Mouse (Mus musculus): ENCODE results near the gene Rapgef3. TPM values are rescaled to one million over a fixed set of nuclear protein-coding genes. Genes with fewer than 3 reads are reported as not detected.
A peak's percentile ranks its signal among the peaks of the same experiment; 100 is the strongest.

The Rapgef3 gene
- polyA plus RNA-seq, 1 experiment from 2014 or later: 8.8 TPM

DNA sequence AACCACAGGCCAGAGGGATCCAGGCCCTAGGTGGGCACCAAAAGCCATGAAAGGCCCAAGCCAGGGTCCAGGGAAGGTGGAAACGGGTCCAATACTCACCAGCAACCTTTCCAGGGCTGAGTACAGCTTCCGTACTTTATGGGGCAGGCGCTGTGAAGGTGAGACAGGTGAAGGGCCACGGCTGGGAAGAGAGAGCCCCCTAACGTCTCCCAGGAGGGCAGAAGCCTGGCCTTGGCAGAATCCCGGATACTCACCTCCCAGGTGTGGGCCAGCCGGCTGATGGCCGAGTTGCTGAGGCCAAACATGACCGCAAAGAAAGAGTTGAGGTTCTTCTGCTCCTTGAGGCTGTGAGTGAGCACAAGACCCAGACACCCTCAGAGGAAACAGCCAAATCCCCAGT, 18.4 kb downstream of the Rapgef3 start:
- ATAC-seq (ENCODE audit: low FRiP score, low TSS enrichment): no peak
- H3K9ac ChIP-seq (replicated peaks; ENCODE audit: low read length): no peak overlapping the region
- H3K4me3 ChIP-seq (replicated peaks; ENCODE audit: low read depth, low read length): no peak overlapping the region

DNA sequence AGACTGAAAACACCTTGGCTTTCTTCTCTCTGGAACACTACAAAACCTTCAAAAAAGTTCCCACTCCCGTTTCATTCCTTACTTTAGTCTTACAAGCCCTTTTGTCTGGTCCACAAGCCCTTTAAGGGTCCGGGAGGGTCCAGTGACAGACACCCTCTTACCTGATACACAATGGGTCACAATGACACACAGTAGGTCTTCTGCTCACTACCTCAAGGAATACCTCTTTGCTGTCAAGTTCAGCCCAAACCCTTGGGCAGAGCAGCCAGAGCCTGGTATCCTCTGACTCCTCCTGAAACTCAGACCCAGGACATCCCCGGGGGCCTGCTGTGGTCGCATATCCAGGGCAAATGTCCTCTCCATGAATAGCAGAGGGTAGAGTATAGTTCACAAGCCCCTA, 18.8 kb downstream of the Rapgef3 start:
- H3K4me3 ChIP-seq (replicated peaks; ENCODE audit: low read depth, low read length): no peak overlapping the region
- no peaks in the 10 kb centered on the region for H3K27me3 ChIP-seq (ENCODE audit: control insufficient read depth, insufficient read depth, low read length)
- ATAC-seq (ENCODE audit: low FRiP score, low TSS enrichment): no peak
- no peak overlapping the region for H3K9ac ChIP-seq (replicated peaks; ENCODE audit: low read length)
- DNase-seq: no peak
- 83% methylated on average over 4 of the region's 4 CpGs for WGBS
- H3K4me2 ChIP-seq (ENCODE audit: low read length): no peak overlapping the region
- peaks cover 19% of the 10 kb centered on the region for H3K4me1 ChIP-seq (ENCODE audit: control insufficient read depth, insufficient read depth, low read length)
- no peaks in the 10 kb centered on the region for H3K9me3 ChIP-seq (ENCODE audit: control insufficient read depth, low read length)
- H3K36me3 ChIP-seq (ENCODE audit: control insufficient read depth, insufficient read depth, low read length): no peaks in the 10 kb centered on the region
- no peak overlapping the region for H3K27ac ChIP-seq (replicated peaks; ENCODE audit: low read depth, low read length)

More for the DNA sequence above, 18.4 kb downstream of the Rapgef3 start:
- H3K36me3 ChIP-seq (ENCODE audit: control insufficient read depth, insufficient read depth, low read length): no peaks in the 10 kb centered on the region
- no peak overlapping the region for H3K4me2 ChIP-seq (ENCODE audit: low read length)
- H3K27me3 ChIP-seq (ENCODE audit: control insufficient read depth, insufficient read depth, low read length): no peaks in the 10 kb centered on the region
- WGBS: 93% methylated on average over 9 of the region's 9 CpGs
- H3K9me3 ChIP-seq (ENCODE audit: control insufficient read depth, low read length): no peaks in the 10 kb centered on the region
- no peak for DNase-seq
- no peak overlapping the region for H3K27ac ChIP-seq (replicated peaks; ENCODE audit: low read depth, low read length)
- peaks cover 19% of the 10 kb centered on the region for H3K4me1 ChIP-seq (ENCODE audit: control insufficient read depth, insufficient read depth, low read length)

DNA sequence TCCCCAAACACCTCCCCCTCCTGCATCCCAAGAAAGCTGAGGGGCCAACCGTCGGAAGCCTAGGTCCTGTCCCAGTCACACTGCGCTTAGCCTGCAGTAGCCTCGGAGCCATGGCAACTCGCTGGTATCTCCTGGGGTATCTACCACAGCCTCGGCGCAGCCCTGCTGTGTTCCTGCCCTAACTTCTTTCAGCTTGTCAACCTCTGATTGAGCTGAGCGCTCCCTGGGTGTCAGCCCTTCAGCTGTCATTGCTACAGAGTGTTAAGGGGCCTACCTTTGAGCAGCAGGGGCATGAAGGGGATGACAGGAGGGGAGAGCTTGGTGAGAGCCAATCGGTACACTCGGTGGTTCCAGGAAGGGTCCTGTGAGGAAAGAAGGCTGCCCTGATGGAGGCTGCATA, 19.5 kb downstream of the Rapgef3 start:
- DNase-seq (no peak), ATAC-seq (ENCODE audit: low FRiP score, low TSS enrichment) (no peak)
- peaks cover 19% of the 10 kb centered on the region for H3K4me1 ChIP-seq (ENCODE audit: control insufficient read depth, insufficient read depth, low read length)
- H3K9me3 ChIP-seq (ENCODE audit: control insufficient read depth, low read length): no peaks in the 10 kb centered on the region
- no peak overlapping the region for H3K4me2 ChIP-seq (ENCODE audit: low read length)
- WGBS: 12% methylated on average over 10 of the region's 10 CpGs
- H3K27ac ChIP-seq (replicated peaks; ENCODE audit: low read depth, low read length): no peak overlapping the region
- no peaks in the 10 kb centered on the region for H3K36me3 ChIP-seq (ENCODE audit: control insufficient read depth, insufficient read depth, low read length)
- H3K4me3 ChIP-seq (replicated peaks; ENCODE audit: low read depth, low read length): no peak overlapping the region
- H3K27me3 ChIP-seq (ENCODE audit: control insufficient read depth, insufficient read depth, low read length): no peaks in the 10 kb centered on the region
- no peak overlapping the region for H3K9ac ChIP-seq (replicated peaks; ENCODE audit: low read length)

DNA sequence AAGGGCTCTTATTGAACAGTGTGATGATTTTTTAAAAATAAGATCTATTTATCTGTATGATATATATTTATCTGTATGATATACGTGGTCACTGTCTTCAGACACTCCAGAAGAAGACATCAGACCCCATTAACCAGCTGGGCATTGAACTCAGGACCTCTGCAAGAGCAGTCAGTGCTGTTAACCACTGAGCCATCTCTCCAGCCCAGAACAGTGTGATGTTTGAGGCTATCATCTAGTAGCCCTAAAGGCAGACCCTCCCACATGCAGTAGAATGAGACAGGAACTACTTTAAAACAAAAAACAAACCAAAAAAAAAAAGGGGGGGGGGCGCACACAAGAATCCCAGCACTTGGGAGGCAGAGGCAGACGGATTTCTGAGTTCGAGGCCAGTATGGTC, 20.3 kb downstream of the Rapgef3 start:
- no peak overlapping the region for H3K27ac ChIP-seq (replicated peaks; ENCODE audit: low read depth, low read length)
- no peaks in the 10 kb centered on the region for H3K9me3 ChIP-seq (ENCODE audit: control insufficient read depth, low read length)
- DNase-seq: no peak
- no peak overlapping the region for H3K9ac ChIP-seq (replicated peaks; ENCODE audit: low read length)
- no peaks in the 10 kb centered on the region for H3K36me3 ChIP-seq (ENCODE audit: control insufficient read depth, insufficient read depth, low read length)
- H3K4me3 ChIP-seq (replicated peaks; ENCODE audit: low read depth, low read length): no peak overlapping the region
- no peak overlapping the region for H3K4me2 ChIP-seq (ENCODE audit: low read length)
- no peaks in the 10 kb centered on the region for H3K27me3 ChIP-seq (ENCODE audit: control insufficient read depth, insufficient read depth, low read length)
- 88% methylated on average over 4 of the region's 4 CpGs for WGBS
- peaks cover 19% of the 10 kb centered on the region for H3K4me1 ChIP-seq (ENCODE audit: control insufficient read depth, insufficient read depth, low read length)
- ATAC-seq (ENCODE audit: low FRiP score, low TSS enrichment): no peak

DNA sequence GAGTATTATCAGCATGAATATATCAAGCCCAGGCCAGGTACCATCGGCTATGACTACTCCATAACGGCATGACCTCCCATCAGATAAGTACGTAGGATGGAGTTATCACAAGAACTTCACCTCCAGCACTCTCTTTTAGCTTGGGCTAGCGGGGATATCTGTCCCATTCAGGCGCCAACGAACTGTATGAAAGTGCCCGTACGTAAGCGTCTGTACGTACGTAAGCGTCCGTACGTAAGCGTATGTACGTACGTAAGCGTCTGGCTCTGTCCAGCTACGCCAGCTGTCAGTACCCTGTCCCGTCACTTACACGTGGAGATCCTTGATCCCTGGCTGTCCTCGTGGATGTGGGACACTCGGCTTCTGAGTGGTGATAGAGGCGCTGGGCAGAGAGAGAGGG, 21.0 kb downstream of the Rapgef3 start:
- Histone ChIP-seq H3K36me3 (ENCODE audit: control insufficient read depth, insufficient read depth, low read length) (no peaks in the 10 kb centered on the region), H3K4me3 (replicated peaks; ENCODE audit: low read depth, low read length) (no peak overlapping the region), H3K9ac (replicated peaks; ENCODE audit: low read length) (no peak overlapping the region), H3K9me3 (ENCODE audit: control insufficient read depth, low read length) (no peaks in the 10 kb centered on the region), H3K27ac (replicated peaks; ENCODE audit: low read depth, low read length) (no peak overlapping the region), H3K4me2 (ENCODE audit: low read length) (no peak overlapping the region), H3K27me3 (ENCODE audit: control insufficient read depth, insufficient read depth, low read length) (no peaks in the 10 kb centered on the region), H3K4me1 (ENCODE audit: control insufficient read depth, insufficient read depth, low read length) (peaks cover 19% of the 10 kb centered on the region)
- DNase-seq (no peak), ATAC-seq (ENCODE audit: low FRiP score, low TSS enrichment) (no peak)
- 94% methylated on average over 24 of the region's 24 CpGs for WGBS

DNA sequence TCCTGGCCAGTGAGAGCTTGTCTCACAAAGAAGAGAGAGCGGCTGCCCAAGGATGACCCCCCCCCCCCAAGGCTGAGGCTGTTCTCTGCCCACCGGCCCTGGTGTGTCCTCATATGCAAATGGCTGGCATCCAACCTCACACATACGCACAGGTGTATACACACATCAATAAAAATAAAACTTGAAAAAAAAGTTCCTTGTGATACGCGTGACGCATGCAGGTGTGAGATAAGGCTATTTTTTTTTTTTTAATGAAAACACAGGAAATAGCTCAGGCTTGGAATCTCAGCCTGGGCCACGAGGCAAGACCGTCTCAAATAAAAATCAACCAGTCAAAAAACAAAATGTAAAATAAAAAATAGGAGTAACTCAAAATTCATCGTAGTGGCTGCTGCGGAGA, 21.5 kb downstream of the Rapgef3 start:
- Histone ChIP-seq H3K9ac (replicated peaks; ENCODE audit: low read length) (no peak overlapping the region), H3K9me3 (ENCODE audit: control insufficient read depth, low read length) (no peaks in the 10 kb centered on the region), H3K36me3 (ENCODE audit: control insufficient read depth, insufficient read depth, low read length) (no peaks in the 10 kb centered on the region), H3K27me3 (ENCODE audit: control insufficient read depth, insufficient read depth, low read length) (no peaks in the 10 kb centered on the region), H3K4me1 (ENCODE audit: control insufficient read depth, insufficient read depth, low read length) (peaks cover 19% of the 10 kb centered on the region), H3K27ac (replicated peaks; ENCODE audit: low read depth, low read length) (no peak overlapping the region), H3K4me3 (replicated peaks; ENCODE audit: low read depth, low read length) (no peak overlapping the region), H3K4me2 (ENCODE audit: low read length) (no peak overlapping the region)
- DNase-seq (no peak), ATAC-seq (ENCODE audit: low FRiP score, low TSS enrichment) (no peak)
- WGBS: 92% methylated on average over 10 of the region's 10 CpGs

DNA sequence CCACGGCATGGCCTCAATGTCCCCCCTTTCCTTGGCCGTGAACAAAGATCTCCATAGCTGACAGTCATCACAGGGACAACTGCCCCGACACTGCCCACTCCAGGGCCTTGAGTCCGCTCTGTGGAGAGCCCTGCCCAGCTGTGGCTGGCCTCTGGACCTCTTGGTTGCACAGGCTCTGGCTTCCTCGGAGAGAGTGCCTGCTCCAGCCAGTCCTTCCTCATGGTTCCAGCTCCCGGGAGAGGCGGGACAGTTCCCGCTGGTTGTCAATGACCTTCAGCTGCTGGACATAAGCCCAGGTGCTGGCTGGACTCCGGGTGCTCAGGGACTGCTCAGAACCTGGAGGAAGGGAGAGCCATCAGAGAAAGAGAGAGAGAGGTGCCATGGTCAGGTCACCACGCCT, 22.4 kb downstream of the Rapgef3 start:
- 71% methylated on average over 10 of the region's 10 CpGs for WGBS
- H3K9me3 ChIP-seq (ENCODE audit: control insufficient read depth, low read length): no peaks in the 10 kb centered on the region
- no peak overlapping the region for H3K4me3 ChIP-seq (replicated peaks; ENCODE audit: low read depth, low read length)
- no peaks in the 10 kb centered on the region for H3K27me3 ChIP-seq (ENCODE audit: control insufficient read depth, insufficient read depth, low read length)
- peaks cover 14% of the 10 kb centered on the region for H3K4me1 ChIP-seq (ENCODE audit: control insufficient read depth, insufficient read depth, low read length)
- no peaks in the 10 kb centered on the region for H3K36me3 ChIP-seq (ENCODE audit: control insufficient read depth, insufficient read depth, low read length)
- no peak for DNase-seq
- H3K9ac ChIP-seq (replicated peaks; ENCODE audit: low read length): no peak overlapping the region
- no peak for ATAC-seq (ENCODE audit: low FRiP score, low TSS enrichment)
- no peak overlapping the region for H3K4me2 ChIP-seq (ENCODE audit: low read length)
- no peak overlapping the region for H3K27ac ChIP-seq (replicated peaks; ENCODE audit: low read depth, low read length)

DNA sequence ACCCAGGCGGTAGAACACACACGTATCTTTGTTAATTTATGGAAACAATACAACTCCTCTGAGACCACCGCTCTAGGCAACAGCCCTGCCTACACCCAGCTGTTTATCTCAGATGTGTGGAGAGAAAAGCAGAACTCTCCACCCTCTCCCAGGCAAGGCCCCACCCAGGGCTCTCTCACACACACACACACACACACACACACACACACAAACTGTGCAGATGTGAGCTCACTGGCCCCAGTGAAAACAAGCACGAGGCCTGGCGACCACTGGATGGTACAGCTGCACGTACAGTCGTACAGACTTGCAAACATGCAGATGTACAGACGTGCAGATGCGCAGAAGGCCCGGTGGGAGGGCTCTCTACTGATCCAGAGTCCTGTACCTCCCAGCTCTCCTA, 22.8 kb downstream of the Rapgef3 start:
- Histone ChIP-seq H3K27me3 (ENCODE audit: control insufficient read depth, insufficient read depth, low read length) (no peaks in the 10 kb centered on the region), H3K36me3 (ENCODE audit: control insufficient read depth, insufficient read depth, low read length) (no peaks in the 10 kb centered on the region), H3K9me3 (ENCODE audit: control insufficient read depth, low read length) (no peaks in the 10 kb centered on the region), H3K4me2 (ENCODE audit: low read length) (no peak overlapping the region), H3K4me3 (replicated peaks; ENCODE audit: low read depth, low read length) (no peak overlapping the region), H3K9ac (replicated peaks; ENCODE audit: low read length) (no peak overlapping the region), H3K27ac (replicated peaks; ENCODE audit: low read depth, low read length) (no peak overlapping the region), H3K4me1 (ENCODE audit: control insufficient read depth, insufficient read depth, low read length) (peaks cover 10% of the 10 kb centered on the region; the same call in 1 of the 2 replicates)
- no peak for ATAC-seq (ENCODE audit: low FRiP score, low TSS enrichment)
- WGBS: 63% methylated on average over 10 of the region's 10 CpGs
- DNase-seq: peak; percentile 44

DNA sequence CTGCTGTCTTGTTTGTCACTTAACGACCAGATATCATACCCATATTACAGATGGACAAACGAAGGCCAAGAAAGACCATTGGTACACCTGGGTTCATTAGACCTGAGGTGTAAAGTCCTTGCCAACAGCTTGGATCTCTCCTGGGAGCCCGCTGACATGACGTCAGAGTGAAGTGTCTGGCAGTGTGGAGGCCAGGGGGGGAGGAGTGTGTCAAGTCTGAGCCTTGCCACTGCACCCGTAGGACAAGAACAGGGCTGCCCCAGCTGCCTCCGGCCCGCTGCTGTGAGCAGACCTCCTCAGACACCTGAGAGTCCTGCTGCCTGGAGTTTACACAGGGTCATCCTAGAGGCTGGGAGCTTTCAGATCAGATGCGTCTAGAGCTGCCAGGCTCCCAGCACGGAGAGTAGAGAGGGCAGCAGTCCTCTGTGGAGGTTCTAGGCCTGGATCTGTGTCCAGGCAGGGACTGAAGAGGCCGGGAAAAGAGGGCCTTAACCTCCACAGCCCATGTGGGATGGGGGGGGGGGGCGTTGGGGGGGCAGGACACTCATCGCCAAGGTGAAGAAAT, 23.7 kb downstream of the Rapgef3 start:
- Histone ChIP-seq H3K4me3 (replicated peaks; ENCODE audit: low read depth, low read length) (no peak overlapping the region), H3K9me3 (ENCODE audit: control insufficient read depth, low read length) (no peaks in the 10 kb centered on the region), H3K4me2 (ENCODE audit: low read length) (no peak overlapping the region), H3K36me3 (ENCODE audit: control insufficient read depth, insufficient read depth, low read length) (no peaks in the 10 kb centered on the region), H3K9ac (replicated peaks; ENCODE audit: low read length) (no peak overlapping the region), H3K4me1 (ENCODE audit: control insufficient read depth, insufficient read depth, low read length) (peaks cover 9% of the 10 kb centered on the region; the same call in 1 of the 2 replicates), H3K27ac (replicated peaks; ENCODE audit: low read depth, low read length) (no peak overlapping the region), H3K27me3 (ENCODE audit: control insufficient read depth, insufficient read depth, low read length) (no peaks in the 10 kb centered on the region)
- DNase-seq (no peak), ATAC-seq (ENCODE audit: low FRiP score, low TSS enrichment) (no peak)
- 77% methylated on average over 12 of the region's 12 CpGs for WGBS

All from midbrain, embryonic 14.5 days (tissue).